Mouse (Mus musculus) frontal cortex, postnatal 25 days (tissue): Measurements from ENCODE around the gene Chka.
A peak's percentile ranks its signal among the peaks of the same experiment; 100 is the strongest.

ENCODE experiments used
- DNase-seq, 2 experiments: peaks; one replicate each; pipeline ENCODE4 v3.0.0; 2022; ENCODE audit warnings: low spot score in 2 of 2

Gene Chka

DNA sequence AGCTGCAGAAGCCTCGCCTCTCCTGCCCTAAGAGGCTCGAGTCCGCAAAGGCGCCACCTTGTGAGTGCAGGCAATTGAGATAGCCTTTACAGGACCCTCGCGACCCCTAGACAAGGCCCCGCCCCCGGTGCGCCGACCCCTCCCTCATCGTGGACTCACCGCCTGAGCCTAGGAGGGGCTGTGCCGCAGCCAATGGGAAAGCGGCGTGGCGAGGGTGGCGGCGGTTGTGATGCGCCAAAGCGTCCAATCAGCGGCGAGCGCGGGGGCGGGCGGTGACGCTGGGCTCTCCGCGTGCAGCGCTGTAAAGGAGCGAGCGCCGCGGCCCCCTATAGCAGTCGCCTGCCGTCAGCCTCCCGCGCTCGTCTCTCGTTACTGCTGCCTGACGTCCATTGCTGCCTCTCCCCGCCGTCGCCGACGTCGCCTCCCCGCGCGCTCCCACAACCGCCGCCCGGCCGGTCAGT is at the start of gene Chka:
Gene Chka, plus strand, starts transcription at position 272 of the 461 bp plus-strand sequence.
- peak; percentile 98 for DNase-seq

DNA sequence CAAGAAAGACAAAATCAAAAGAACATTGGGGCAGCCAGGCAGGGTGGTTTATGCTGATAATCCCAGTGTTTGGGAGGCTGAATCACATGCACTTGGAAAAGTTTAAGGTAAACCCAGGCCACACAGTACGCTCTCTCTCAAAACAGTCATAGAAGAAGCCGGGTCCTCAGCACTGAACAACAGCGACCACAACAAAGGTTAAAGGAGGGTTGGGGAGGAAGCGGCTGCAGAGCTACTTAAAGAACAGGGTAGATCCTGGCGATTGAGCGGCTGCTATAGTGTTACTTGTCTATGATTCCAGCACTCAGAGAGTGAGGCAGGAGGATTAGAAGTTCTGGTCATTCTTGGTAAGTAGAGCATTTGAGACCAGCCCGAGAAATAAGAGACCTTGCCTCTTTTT is 46.0 kb upstream of the Chka start:
- DNase-seq = no peak

DNA sequence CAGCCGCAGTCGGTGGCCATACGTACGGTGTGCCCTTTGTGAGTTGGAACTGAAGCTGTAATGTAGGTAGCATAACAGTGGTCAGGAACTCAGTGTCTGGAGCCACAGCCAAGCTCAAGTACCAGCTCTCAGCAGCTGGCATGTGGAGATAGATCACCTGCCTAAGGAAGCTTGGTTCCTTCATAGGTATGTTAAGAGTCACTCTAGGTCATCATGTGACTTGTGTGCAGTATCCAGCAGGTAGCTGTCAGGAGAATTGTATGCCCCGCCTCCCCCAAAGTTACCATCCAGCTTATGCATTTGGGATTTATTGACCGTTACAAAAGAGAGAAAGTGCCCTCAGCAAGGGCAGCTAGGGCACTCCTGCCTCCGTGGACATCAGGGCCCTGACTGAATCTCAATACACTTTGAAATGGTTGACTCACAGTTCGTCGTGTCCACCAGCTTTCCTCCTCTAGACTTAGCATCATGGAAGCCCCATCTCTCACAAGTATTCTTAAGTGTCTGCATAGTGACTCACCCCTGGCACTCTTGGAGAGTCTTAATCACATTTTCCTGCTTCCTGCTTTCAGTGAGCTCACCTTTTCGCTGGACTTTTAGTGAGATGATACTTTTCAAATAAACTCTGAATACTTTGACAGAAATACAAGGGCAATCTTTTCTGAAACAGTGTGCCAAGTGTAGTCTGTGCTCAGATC is 40.9 kb upstream of the Chka start:
- no peak for DNase-seq

DNA sequence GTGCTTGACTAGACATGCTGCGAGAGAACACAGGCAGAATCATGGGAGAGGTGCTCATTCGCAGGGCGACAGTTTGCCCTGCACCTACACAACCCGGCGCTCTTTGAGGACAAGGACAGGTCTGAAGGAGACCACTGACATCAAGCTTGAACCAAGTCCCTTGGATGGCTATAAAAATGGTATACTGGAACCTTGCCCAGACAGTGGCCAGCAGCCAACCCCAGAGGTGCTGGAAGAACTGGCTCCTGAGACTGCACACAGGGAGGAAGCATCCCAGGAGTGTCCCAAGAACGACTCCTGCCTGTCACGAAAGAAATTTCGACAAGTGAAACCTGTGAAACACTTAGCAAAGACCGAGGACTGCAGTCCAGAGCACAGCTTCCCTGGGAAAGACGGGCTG is 37.1 kb upstream of the Chka start:
- DNase-seq = no peak

DNA sequence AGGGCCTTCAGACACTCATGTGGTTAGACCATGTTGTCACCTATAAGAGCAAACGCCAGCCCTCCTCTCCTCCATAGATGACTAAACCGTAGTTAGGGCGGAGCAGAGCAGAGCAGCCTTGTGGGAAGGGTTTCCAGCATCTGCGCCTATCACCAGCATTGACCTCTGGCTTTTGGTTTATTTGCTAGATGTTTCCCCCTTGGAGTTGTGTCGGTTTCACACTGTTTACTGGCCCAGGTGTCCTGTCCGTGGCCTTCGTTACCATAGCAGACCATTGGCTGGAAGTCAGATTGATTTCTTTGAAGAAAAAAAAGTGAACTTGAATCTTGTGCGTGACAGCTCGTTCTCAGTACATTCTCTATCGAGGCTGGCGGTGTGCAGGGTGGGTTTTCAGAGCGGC is 35.7 kb upstream of the Chka start:
- no peak for DNase-seq

DNA sequence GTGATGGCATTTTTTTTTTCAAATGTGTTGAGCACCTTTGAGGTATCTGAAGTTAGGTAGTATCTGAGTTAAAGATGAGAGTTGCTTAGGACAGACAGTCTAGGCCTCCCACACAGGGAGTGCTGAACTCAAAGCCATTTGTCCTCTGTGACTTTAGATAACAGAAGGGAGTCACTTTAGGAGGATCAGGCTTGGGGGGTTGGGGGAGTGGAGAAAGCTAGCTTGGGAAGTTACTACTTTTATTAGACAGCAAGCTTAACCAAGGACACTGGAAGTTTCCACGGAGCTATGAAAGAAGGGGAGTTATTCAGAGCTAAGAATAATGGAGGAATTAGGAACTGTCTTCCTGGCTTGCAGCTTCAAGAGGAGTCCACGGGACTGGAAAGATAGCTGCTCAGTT is 32.5 kb upstream of the Chka start:
- DNase-seq = no peak

DNA sequence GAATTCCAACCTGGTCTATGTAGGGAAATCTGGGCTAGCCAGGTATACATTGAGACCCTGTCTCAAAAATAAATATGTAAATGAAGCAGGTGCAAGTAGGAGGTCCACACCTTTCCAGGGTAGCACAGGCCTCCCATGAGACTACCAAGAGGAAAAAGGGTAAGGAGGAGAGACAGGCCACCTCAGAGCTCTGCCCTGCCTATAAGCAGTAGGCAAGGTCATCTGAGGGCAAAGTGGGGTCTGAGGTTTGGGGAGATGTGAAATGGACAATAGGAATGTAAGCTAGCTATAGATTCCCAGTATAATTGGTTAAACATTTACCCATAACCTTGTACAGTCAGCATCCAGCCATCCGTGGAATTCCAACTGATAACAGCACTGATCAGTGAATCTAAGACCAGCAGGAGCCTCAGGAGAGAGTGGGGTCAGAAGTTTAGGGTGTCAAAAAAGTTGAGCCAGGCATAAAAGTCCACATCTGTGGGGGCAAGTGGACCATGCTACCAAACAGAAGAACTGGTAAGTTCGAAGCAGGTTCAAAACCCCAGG is 31.6 kb upstream of the Chka start:
- DNase-seq = no peak

DNA sequence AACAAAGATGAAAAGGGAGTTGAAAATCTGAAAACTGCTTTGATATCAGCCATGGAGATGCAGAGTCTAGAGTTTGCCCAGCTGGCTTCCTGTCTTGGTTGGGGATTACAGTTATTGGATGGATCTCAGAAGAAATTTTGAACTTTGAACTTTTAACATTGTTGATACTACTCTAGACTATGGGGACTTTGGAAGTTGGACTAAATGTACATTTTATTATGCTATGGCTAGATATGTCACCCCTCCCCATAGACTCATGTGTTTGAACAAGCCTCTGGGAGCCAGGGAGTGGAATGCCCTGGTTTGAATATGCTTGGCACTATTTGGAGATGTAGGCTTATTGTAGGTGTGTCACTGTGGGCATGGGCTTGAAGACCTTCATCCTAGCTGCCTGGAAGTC is 26.5 kb upstream of the Chka start:
- DNase-seq = no peak

DNA sequence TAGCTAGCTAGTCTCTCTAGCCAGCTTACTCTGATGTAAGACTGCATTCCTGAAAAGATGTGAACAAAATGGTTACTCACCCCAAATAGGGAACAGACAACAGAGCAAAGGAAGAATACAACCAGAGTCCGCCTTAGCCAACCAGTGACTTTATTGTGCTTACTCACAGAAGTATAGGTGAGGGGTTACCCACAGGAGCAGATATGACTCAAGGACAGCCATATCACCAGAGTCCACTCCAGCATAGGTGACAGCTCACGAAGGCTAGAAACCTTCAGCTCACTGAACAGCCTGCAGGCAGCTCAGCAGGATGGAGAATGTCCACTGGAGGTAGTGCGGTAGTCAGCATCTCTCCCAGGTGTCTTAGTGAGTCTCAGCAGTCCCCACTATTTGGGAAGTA is 21.7 kb upstream of the Chka start:
- no peak for DNase-seq

DNA sequence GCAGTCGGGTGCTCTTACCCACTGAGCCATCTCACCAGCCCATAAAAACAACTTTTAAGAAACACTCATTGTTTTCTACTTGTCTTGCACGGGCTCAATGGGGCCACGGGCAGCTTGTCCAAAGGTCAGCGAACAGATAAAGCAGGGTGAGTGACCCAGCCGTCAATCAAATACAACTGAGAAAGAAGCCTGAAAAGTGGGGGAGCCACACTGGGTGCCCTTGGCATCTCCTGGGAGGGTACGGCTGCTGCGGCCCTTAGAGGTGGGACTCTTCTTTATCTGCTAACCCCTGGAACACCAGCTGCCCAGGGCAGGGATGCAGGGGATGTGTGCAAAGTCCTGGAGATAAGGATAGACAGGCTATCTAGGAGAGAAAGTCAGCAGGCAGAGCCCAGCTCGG is 19.9 kb upstream of the Chka start:
- DNase-seq = no peak

DNA sequence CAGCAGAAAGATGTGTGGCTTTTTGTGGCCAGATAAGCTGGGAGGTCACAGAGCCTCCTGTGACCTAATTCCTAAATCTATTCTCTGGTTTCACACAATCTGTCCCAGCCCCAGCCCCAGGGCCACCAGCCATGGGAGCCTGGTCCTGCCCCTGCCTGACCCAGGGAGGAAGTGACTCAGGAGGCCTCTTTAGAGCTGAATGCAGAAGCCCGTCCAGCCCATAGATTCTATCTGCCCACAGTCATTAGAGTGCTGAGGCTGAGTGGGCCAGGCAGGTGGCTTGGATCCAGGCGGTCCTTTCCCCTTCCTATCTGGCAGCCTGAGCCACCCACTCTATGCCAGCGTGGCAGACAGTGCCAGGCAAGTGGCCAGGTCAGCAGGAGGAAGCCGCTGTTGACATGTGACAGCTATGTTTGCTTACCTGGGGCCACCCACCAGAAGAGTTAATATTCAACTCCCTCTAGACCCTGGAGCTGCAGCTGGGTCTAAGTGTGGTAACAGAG is 18.7 kb upstream of the Chka start:
- DNase-seq = no peak

DNA sequence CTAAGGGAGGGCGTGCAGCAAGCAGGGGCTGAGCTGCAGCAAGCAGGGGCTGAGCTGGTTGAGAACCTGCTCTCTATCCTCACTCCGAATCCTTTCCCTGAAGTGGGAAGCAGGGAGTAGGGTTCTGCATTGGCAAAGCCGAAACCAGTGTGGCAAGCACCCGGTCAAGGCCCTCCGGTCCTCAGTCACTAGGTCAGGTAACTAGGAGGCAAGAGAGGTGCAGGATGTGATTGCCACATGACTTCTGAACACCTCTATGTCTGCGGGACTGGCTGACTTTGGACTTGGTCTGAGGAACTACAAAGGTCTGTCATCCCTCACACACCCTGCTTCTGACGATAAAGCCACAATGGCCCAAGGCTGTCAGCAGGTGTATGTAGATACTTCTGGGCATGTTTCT is 17.3 kb upstream of the Chka start:
- DNase-seq = no peak

DNA sequence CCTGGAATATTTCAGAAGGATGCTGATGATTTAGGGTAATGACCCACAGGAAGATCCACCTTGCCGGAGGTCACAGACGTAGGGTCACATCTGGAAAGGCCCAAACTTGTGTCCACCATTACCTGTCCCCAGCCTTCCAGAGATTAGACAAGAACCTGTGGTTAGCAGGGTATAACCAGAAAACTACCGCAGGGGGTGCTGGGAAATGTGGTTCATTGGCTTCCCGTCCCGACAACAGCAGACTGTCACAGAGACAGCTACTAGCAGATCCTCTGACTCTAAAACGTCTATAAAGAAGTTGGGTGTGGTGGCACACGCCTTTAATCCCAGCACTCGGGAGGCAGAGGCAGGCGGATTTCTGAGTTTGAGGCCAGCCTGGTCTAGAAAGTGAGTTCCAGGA is 14.8 kb upstream of the Chka start:
- no peak for DNase-seq

DNA sequence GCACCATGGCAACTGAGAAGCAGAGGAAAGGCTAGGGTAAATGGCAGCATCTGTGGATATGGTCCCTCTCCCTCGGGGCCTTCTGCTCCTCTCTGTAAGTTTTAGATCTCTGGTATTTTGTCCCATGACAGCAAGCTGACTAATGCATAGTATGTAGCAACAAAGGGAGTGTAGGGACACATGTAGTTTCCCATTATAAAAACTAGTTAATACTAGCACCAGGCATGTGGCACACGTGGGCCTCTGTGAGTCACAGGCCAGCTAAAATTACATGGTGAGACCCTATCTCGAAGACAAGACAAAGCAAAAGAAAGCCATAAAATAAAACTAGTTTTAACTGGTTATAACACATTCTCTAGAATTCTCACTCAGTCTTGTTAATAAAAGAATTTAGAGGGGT is 12.6 kb upstream of the Chka start:
- DNase-seq = no peak

DNA sequence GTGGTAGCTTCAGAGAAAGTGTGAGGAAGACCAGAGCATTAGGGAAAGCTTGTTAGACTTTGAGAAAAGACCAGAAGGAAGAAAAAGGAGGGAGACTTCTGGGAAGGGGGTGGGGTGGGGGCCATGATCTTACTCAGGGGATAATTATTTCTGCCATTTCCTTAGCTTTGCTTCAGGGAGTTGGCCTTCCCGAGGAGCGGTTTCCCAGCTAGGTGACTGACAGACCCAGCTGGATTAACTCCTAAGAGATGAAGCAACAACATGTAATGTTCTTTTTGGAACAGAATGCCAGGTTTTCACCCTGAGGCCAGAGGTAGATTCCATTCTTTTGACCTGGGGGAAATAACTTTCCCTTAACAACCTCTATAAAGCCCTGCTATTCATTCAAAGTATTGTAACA is 11.9 kb upstream of the Chka start:
- DNase-seq = no peak

DNA sequence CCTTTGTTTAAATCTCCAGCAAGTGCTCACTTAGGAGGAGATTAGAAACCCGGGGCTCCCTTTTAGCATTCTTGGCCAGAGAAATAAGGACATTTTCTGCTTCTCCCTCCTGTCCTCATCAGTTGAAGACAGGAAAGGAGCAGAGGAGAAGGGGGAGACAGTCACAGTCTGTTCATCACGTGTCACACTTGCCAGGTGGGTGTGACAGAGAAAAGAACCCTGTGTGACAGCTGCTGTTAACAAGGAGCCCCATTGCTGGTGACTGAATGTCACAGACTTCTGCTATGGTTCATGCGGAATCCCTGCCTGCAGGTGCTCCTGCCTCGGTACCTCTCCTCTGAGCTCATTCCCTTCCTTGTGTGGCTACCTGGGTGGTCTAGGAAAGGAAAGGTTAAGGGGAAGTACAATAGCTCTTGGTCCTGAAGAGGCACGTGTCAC is 11.3 kb upstream of the Chka start:
- DNase-seq = no peak

DNA sequence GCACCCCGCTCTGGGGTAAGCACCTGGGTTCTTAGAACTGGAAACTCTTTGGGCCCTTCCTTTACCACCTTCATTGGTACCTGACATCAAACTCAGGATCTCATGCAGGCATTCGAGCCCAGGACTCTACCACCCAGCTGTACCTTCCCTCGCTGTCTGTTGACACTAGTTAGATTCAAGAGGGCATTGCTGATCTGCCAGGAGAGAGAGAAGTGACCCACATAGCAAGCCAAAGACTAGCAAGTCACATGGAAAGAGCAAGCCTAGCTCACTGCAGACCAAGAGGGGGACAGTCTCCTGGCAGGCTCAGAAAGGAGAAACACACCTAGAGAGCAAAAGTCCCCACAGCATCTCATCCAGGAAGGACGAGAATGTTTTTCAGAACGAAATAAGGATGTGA is 10.9 kb upstream of the Chka start:
- DNase-seq = no peak

DNA sequence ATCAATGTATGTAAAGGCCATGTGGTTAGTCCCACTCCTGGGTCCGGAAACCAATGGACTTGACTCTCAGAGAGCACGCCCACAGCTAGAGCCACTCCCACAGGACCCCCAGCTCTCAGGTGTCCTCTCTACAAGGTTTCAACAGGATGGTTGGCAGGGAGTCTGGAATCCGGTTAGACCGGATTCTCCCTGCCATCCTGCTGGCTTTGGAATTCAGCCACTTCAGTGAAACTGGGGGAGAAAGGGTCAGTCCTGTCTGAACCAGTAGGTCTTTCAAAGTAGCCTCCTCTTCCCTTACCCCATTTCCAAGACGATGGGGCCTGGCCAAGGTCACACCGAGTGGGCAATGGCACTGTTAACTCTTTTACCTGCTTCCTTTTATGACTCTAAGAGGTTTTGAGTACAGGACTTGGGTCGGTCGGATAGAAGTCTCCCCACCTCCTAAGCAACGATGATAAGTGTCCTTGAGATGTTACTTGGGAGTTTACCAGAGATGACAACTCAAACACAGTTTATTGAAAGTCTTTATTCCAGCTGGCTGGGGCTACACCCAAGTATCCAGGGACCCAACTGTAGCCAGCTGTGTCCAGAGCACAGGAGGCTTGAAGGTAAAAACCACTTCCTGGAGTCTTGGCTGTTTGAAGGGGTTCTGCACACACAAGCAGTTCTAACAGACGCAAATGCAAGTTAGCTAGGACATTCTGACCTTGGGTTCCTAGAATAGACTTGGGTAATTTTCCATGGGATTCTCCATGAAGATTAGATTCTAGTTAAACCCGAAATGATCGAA is 9.0 kb upstream of the Chka start:
- no peak for DNase-seq

DNA sequence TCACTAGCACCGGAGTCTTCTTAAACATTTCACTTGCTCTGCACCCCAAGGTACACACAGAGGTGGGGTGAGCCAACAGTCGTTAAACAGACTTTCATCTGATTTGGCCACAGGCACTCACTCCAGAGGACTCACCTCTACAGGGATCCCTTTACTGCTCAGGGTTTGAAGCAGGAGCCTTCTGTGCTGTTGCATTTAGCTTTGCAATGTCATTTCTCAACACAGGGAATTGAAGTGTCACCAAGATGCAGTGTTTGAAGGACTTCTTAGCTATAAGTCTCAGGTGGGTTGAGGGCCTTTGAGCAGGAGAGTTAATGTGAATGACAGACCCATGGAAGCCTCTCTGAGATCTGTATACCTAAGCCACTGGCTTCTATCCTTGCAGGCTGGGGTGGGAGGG is 7.9 kb upstream of the Chka start:
- no peak for DNase-seq

DNA sequence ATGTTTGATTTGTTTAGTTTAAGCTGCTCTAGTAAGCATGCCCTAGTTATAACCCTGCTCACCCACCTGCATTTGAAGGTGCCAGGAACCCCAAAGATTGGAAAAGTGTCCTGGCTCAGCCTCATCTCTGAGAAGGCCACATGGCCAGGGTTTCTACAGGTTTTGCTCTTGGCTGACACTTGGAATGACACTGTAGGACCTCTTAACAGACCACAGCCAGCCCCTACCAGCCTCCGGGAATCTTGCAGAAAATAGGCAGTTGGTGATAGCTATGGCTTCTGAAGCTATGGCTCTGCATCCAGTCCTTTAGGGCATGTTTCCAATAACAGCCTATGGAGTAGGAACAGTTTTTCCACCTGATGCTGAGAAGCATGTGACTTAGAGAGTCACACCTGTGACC is 6.7 kb upstream of the Chka start:
- no peak for DNase-seq

DNA sequence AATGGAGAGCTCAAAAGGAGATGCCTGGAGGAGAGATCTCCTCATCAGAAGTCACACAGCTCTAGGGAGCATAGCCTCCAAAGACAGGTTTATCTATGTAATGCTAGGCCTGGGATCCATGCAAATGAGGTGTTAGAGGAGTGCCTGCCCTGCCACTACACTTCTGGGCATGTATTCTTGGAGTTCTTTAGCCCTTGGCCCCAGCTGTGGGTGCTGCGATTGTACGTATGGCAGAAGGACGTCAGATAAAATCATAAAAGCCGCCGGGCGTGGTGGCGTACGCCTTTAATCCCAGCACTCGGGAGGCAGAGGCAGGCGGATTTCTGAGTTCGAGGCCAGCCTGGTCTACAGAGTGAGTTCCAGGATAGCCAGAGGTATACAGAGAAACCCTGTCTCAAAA is 6.2 kb upstream of the Chka start:
- DNase-seq = no peak

DNA sequence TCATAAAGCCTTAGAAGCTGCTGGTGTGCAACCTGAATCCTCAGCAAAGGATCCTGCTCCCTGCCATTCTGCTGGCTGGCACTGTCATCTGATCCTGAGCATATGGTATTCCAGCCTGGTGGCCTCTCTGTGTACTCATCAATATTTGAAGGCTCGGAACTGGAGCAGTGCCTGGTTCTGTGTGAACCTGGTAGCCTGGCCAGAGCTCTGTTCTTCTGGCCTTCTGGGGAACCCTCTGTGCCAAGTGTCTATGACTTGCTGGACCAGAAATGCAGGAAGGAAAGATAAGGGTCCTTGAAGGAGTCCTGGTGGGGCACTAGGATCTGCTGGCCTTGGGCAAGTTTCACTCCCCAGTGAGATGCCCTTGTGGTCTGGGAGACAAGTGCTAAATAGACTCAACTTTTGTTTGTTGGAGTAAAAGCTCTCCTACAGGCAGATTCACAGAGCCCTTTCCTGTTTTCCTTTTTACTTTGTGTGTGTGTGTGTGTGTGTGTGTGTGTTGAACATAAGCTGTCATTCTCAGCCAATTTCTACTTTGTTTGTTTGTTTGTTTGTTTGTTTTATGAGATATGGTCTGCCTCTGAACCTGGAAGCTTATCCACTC is 5.7 kb upstream of the Chka start:
- no peak for DNase-seq
